10 mouse cellular contexts compared by ENCODE assay signal in the genomic region with DNA sequence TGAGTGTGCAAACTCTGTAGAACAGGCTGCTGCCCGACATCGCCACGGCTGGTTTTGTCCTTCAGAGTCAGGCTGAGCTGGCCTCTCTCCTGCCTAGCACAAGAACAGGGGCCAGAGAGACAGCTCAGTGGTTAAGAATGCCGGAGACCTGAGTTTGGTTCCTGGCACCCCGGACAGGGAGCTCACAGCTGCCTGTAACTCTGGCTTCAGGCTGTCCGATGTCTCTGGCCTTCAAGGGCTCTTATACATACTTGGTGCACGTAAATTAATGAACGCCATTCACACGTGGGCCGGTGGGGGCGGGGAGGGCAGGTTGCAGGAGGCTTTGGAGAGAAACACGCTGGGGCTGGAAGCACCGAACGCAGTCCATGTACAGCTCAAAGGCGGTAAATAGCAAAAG. TPM values are rescaled to one million over a fixed set of nuclear protein-coding genes. Genes with fewer than 3 reads are reported as not detected.
DNase-seq lines count a peak whose midpoint lies in the region; ATAC-seq lines count a peak whose summit lies in the region.
"Had no signal": no experiment of that assay in that cellular context is flagged by ENCODE, and none has a peak within 500 bp of the region (broad histone marks: within the 10 kb centered on the region; RNA-seq: fewer than 3 reads in every experiment).

No protein-coding gene starts in this region.

- intact Hi-C loops in heart, postnatal 36 days (cut with DNase I), result loop anchor here (5.0 kb wide), 4 partner anchors 239 to 464 kb away; a partner anchor contains a TSS

- 0 out of 2 replicates have a peak, but pooled peaks cover 4% of the 10 kb centered on the region for H3K27me3 ChIP-seq in heart, embryonic 15.5 days
- peaks cover 40% of the 10 kb centered on the region for H3K27me3 ChIP-seq in hindbrain, embryonic 13.5 days
- peaks cover 10% of the 10 kb centered on the region; the same call in 1 of the 2 replicates for H3K27me3 ChIP-seq in midbrain, embryonic 14.5 days (ENCODE audit: control insufficient read depth, insufficient read depth, low read length)
- H3K27me3 ChIP-seq: megakaryocyte, embryonic 14.5 days had no signal

- H3K4me1 ChIP-seq in heart, embryonic 15.5 days (replicated peaks), result peaks cover 29% of the 10 kb centered on the region
- peaks cover 24% of the 10 kb centered on the region for H3K4me1 ChIP-seq in hindbrain, embryonic 13.5 days (replicated peaks)
- peaks cover 3% of the 10 kb centered on the region; the same call in 1 of the 2 replicates for H3K4me1 ChIP-seq in midbrain, embryonic 14.5 days (ENCODE audit: control insufficient read depth, insufficient read depth, low read length)

- no peaks in the 10 kb centered on the region for H3K36me3 ChIP-seq in heart, embryonic 15.5 days
- no peaks in the 10 kb centered on the region for H3K36me3 ChIP-seq in hindbrain, embryonic 13.5 days
- H3K36me3 ChIP-seq in midbrain, embryonic 14.5 days (ENCODE audit: control insufficient read depth, insufficient read depth, low read length), result no peaks in the 10 kb centered on the region
- H3K36me3 ChIP-seq: embryonic facial prominence, embryonic 12.5 days had no signal

- no peak overlapping the region for H3K27ac ChIP-seq in heart, embryonic 15.5 days
- H3K27ac ChIP-seq in hindbrain, embryonic 13.5 days, result no peak overlapping the region
- H3K27ac ChIP-seq in midbrain, embryonic 14.5 days (replicated peaks; ENCODE audit: low read depth, low read length), result no peak overlapping the region
- H3K27ac ChIP-seq: embryonic facial prominence, embryonic 12.5 days had no signal

- H3K4me2 ChIP-seq in heart, embryonic 15.5 days, result peak overlapping the region; percentile 22; the same call in 1 of the 2 replicates
- no peak overlapping the region for H3K4me2 ChIP-seq in hindbrain, embryonic 13.5 days
- no peak overlapping the region for H3K4me2 ChIP-seq in midbrain, embryonic 14.5 days (ENCODE audit: low read length)

- H3K9ac ChIP-seq in heart, embryonic 15.5 days, result no peak overlapping the region
- no peak overlapping the region for H3K9ac ChIP-seq in hindbrain, embryonic 13.5 days
- H3K9ac ChIP-seq in midbrain, embryonic 14.5 days (replicated peaks; ENCODE audit: low read length), result no peak overlapping the region
- H3K9ac ChIP-seq: embryonic facial prominence, embryonic 12.5 days had no signal

- WGBS in heart, embryonic 15.5 days, result 57% methylated on average over 15 of the region's 15 CpGs
- 42% methylated on average over 15 of the region's 15 CpGs for WGBS in hindbrain, embryonic 13.5 days
- WGBS in midbrain, embryonic 14.5 days, result 57% methylated on average over 15 of the region's 15 CpGs

- DNase-seq in heart, postnatal 36 days, result no peak
- DNase-seq in adrenal gland, adult 2 months, result peak; percentile 76
- peak; percentile 56 for DNase-seq in kidney, postnatal 10 days
- DNase-seq in lung, postnatal 4 days, result peak; percentile 47 to 51
- DNase-seq in MN1 (ENCODE audit: low spot score), result no peak
- DNase-seq in midbrain, embryonic 14.5 days, result no peak

- no peak overlapping the region; the same call in 1 of the 2 replicates for H3K4me3 ChIP-seq in heart, embryonic 15.5 days
- no peak overlapping the region for H3K4me3 ChIP-seq in hindbrain, embryonic 13.5 days
- H3K4me3 ChIP-seq in midbrain, embryonic 14.5 days (replicated peaks; ENCODE audit: low read depth, low read length), result no peak overlapping the region
- H3K4me3 ChIP-seq: megakaryocyte, embryonic 14.5 days had no signal

- no peak for ATAC-seq in heart, embryonic 15.5 days (replicated peaks; ENCODE audit: insufficient number of reproducible peaks, insufficient read depth, low FRiP score, low read depth)
- no peak for ATAC-seq in hindbrain, embryonic 13.5 days (ENCODE audit: low FRiP score)
- no peak for ATAC-seq in midbrain, embryonic 14.5 days (ENCODE audit: low FRiP score, low TSS enrichment)

- no peaks in the 10 kb centered on the region for H3K9me3 ChIP-seq in heart, embryonic 15.5 days (replicated peaks)
- H3K9me3 ChIP-seq in hindbrain, embryonic 13.5 days, result no peaks in the 10 kb centered on the region
- no peaks in the 10 kb centered on the region for H3K9me3 ChIP-seq in midbrain, embryonic 14.5 days (ENCODE audit: control insufficient read depth, low read length)

RNA-seq across cellular contexts. Expression of a gene that starts 50.6 kb away (rescaled TPM):
- 170 and 171 TPM in 2 replicates for polyA plus RNA-seq in heart, embryonic 15.5 days (2015; fragmentation: Nextera tagmentation; extraction: Ambion mirVana)
- total RNA-seq in heart, postnatal 36 days (2021), result 100 to 1,000 TPM; 137 to 165 TPM
- 100 to 1,000 TPM; 311 to 403 TPM for total RNA-seq in adrenal gland, adult 2 months (2021)
- polyA plus RNA-seq in adrenal gland, adult 2 months (2012; rRNA removed), result 3.7 and 3.8 TPM in 2 replicates
- 235 and 246 TPM in 2 replicates for polyA plus RNA-seq in hindbrain, embryonic 13.5 days (2015; fragmentation: Nextera tagmentation; extraction: Ambion mirVana)
- polyA plus RNA-seq in midbrain, embryonic 14.5 days (2014; fragmentation: Nextera tagmentation; extraction: Ambion mirVana), result 163 and 176 TPM in 2 replicates

Comparison
In these comparisons a context has a peak if more than half of its experiments do, and no peak if none do; other contexts are left out.
1. DNase-seq: peak in adrenal gland, adult 2 months (single experiment), kidney, postnatal 10 days (single experiment) and lung, postnatal 4 days (2 of 2); none in heart, postnatal 36 days (0 of 2), MN1 (single experiment) and midbrain, embryonic 14.5 days (single experiment).
2. RNA of a gene that starts 50.6 kb away (polyA plus RNA-seq): 235 to 246 TPM in hindbrain, embryonic 13.5 days, 163 to 176 TPM in midbrain, embryonic 14.5 days and 170 to 171 TPM in heart, embryonic 15.5 days; 3.7 to 3.8 TPM in adrenal gland, adult 2 months; every median in the first group is over 10 times any median in the second.